Mouse (Mus musculus) G1E (cell line): ENCODE results near the gene Dcst2. TPM values are rescaled to one million over a fixed set of nuclear protein-coding genes. Genes with fewer than 3 reads are reported as not detected.
A peak's percentile ranks its signal among the peaks of the same experiment; 100 is the strongest.

Source experiments
- ATAC-seq: 2 replicates; pipeline ENCODE4 v1.8.0; 2016; ENCODE audit warnings: mild to moderate bottlenecking; ENCODE audit not compliant: insufficient number of reproducible peaks, poor library complexity, low FRiP score, severe bottlenecking; ENCODE audit errors: extremely low read depth
- DNase-seq: peaks from one replicate; pipeline ENCODE4 v3.0.0; 2012; ENCODE audit warnings: low spot score
- H3K27me3 ChIP-seq: 2 replicates; pipeline ENCODE4 v1.6.1; 2012; ENCODE audit warnings: mild to moderate bottlenecking, low read length, inconsistent platforms; ENCODE audit not compliant: insufficient read depth
- H3K36me3 ChIP-seq: replicated peaks from 2 replicates; pipeline ENCODE3; 2012; ENCODE audit warnings: mild to moderate bottlenecking, inconsistent platforms
- H3K4me1 ChIP-seq: 2 replicates; pipeline ENCODE4 v1.6.1; 2012; ENCODE audit warnings: low read depth, low read length, inconsistent platforms, mixed read lengths; ENCODE audit not compliant: insufficient read depth
- H3K4me3 ChIP-seq: 2 replicates; pipeline ENCODE4 v1.5.1; 2012; ENCODE audit warnings: low read depth, mild to moderate bottlenecking, inconsistent platforms, low read length, moderate library complexity, mixed read lengths
- H3K9me3 ChIP-seq: replicated peaks from 2 replicates; pipeline ENCODE4 v1.6.1; 2012; ENCODE audit warnings: inconsistent platforms
- CTCF ChIP-seq: IDR thresholded peaks from 2 replicates; pipeline ENCODE4 v1.5.1; 2012; ENCODE audit warnings: low read depth, low read length, inconsistent platforms, mixed read lengths
- GATA1 ChIP-seq: IDR thresholded peaks from 2 replicates; pipeline ENCODE4 v1.6.1; 2012; ENCODE audit warnings: borderline replicate concordance, low read length, inconsistent platforms, mixed read lengths
- GATA2 ChIP-seq: IDR thresholded peaks from 2 replicates; pipeline ENCODE4 v1.6.1; 2012; ENCODE audit warnings: low read depth, low read length, inconsistent platforms, borderline replicate concordance
- POLR2AphosphoS5 ChIP-seq: IDR thresholded peaks from 2 replicates; pipeline ENCODE4 v1.6.1; 2012; ENCODE audit warnings: low read depth, low read length, inconsistent platforms; ENCODE audit not compliant: insufficient replicate concordance
- TAL1 ChIP-seq: conservative IDR thresholded peaks from 2 replicates; pipeline ENCODE4 v1.6.1; 2012; ENCODE audit warnings: low read depth, low read length, inconsistent platforms, mixed read lengths
- polyA plus RNA-seq: library from polyadenylated mRNA; stranded (reverse); fragments of >175 nt; gene quantifications from 2 replicates; pipeline ENCODE4 v1.2.3, GENCODE M21; 2012
- total RNA-seq, 2 experiments: library from RNA; stranded (forward) in 1 of 2; stranded (reverse) in 1 of 2; fragments of 200-1000 nt in 1 of 2; fragments of >200 nt in 1 of 2; fragmentation: Nextera tagmentation in 1 of 2; gene quantifications; 2 replicates each; pipeline ENCODE4 v1.2.3; 2014 to 2017

The Dcst2 gene
- total and polyA plus RNA-seq, 3 experiments, result not detected

DNA sequence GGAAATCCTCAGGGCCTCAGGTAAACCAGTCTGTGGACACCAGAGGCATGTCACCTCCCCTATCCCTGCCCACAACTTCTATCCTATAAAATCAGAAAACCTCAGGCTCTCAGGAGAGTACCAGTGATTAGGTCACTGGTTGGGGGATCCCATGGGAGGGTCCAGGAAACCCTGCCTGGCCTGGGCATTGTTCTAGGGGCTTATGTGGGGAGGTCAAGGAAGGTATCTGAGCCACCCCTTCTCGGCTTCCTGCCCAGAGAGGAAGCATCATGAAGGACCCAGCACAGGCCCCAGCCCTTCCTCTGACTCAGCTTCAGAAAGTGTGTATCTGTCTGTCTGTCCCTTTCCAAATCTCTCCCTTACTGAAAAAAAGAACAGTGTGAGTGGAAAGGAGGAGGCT is 13.9 kb upstream of the Dcst2 start:
- TF ChIP-seq CTCF (no peak), GATA2 (no peak), GATA1 (no peak), TAL1 (no peak), POLR2AphosphoS5 (no peak)
- no peak overlapping the region for H3K4me3 ChIP-seq
- H3K9me3 ChIP-seq, result no peaks in the 10 kb centered on the region
- DNase-seq, result no peak
- H3K4me1 ChIP-seq, result peaks cover 13% of the 10 kb centered on the region
- ATAC-seq, result no peak
- peaks cover 80% of the 10 kb centered on the region for H3K27me3 ChIP-seq
- no peaks in the 10 kb centered on the region for H3K36me3 ChIP-seq

- ATAC-seq (no peak), DNase-seq (no peak)
- Histone ChIP-seq H3K9me3 (no peaks in the 10 kb centered on the region), H3K36me3 (no peaks in the 10 kb centered on the region), H3K27me3 (peaks cover 79% of the 10 kb centered on the region), H3K4me1 (peaks cover 15% of the 10 kb centered on the region), H3K4me3 (peak overlapping the region; percentile 31; the same call in 1 of the 2 replicates)
- TF ChIP-seq GATA2, result no peak
- no peak for TF ChIP-seq GATA1
- no peak for TF ChIP-seq CTCF
- TF ChIP-seq TAL1, result no peak
- TF ChIP-seq POLR2AphosphoS5, result no peak
Observed at GRCm38 (mm10) chr3:89348911-89349868, 12.6 kb upstream of the Dcst2 start.

DNA sequence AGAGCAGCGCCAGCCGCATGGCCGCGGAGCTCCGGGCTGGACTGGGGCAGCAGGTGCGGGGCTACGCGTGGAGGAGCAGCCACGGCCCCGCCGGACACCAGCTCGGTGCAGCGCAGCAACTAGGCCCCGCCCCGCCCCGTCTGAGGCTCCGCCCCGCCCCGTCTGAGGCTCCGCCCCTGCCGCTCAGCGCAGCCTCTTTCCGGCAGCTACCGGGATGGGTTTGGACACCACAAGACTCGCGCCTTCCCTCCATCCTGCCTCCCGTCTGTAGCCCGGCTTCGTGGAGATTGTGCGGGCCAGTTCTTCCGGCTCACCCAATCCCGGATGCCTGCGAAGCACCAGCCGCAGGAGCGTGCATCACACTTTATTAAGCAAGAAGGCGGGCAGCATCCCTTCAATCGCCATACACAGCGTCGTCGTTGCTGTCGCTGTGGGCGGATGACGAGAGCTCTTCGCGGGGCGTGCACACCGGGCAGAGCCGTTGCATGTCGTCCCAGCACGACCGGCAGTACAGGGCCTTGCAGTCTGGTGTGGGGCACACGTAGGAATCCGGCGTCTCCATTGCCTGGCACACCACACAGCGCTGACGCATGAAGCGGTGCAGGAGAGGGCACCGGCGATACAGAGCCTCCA is 11.8 kb upstream of the Dcst2 start, which contains the start of gene Adam15:
Gene Adam15, minus strand, starts transcription at position 128 of the 633 bp plus-strand sequence.
- H3K9me3 ChIP-seq, result no peaks in the 10 kb centered on the region
- ATAC-seq, result no peak
- TF ChIP-seq TAL1 (no peak), POLR2AphosphoS5 (no peak), CTCF (no peak)
- H3K36me3 ChIP-seq, result no peaks in the 10 kb centered on the region
- H3K4me3 ChIP-seq, result peak within 1 kb of the TSS; percentile 31; the same call in 1 of the 2 replicates
- peaks cover 19% of the 10 kb centered on the region for H3K4me1 ChIP-seq
- peaks cover 74% of the 10 kb centered on the region for H3K27me3 ChIP-seq
- DNase-seq, result no peak

GRCm38 (mm10) chr3:89351271-89351670 is 10.5 kb upstream of the Dcst2 start:
- Histone ChIP-seq H3K9me3 (no peaks in the 10 kb centered on the region), H3K4me3 (no peak overlapping the region), H3K36me3 (no peaks in the 10 kb centered on the region), H3K27me3 (peaks cover 76% of the 10 kb centered on the region), H3K4me1 (peaks cover 19% of the 10 kb centered on the region)
- no peak for ATAC-seq
- DNase-seq, result no peak
- no peak for TF ChIP-seq POLR2AphosphoS5
- TF ChIP-seq GATA1, result no peak
- TF ChIP-seq TAL1, result no peak
- no peak for TF ChIP-seq CTCF
- no peak for TF ChIP-seq GATA2

- peaks cover 17% of the 10 kb centered on the region for H3K4me1 ChIP-seq
- H3K9me3 ChIP-seq, result no peaks in the 10 kb centered on the region
- ATAC-seq, result no peak
- H3K4me3 ChIP-seq, result no peak overlapping the region
- peak; percentile 91 for TF ChIP-seq CTCF
- TF ChIP-seq TAL1, result no peak
- H3K36me3 ChIP-seq, result no peaks in the 10 kb centered on the region
- peaks cover 70% of the 10 kb centered on the region for H3K27me3 ChIP-seq
- DNase-seq, result peak; percentile 57
Observed at GRCm38 (mm10) chr3:89354816-89355511, 6.8 kb upstream of the Dcst2 start.

DNA sequence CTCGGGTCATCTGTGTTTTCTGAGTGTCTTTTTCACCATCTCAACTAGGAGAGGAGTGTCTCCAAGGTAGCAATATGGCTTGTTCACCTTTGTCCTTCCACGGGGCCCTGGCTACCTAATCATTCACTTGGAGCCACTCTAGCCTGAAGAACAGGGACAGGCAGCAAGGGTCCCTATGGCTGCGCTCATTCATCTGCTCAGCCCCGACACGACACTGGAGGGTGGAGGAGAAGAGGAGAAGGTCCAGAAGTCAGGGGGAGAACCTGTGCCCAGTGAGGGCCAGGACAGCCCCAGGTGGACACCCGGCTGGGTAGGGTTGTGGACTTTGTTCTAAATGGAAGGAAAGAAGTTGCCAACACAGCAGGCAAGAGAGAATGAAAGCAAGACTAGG is 6.3 kb upstream of the Dcst2 start:
- no peak for DNase-seq
- no peak overlapping the region for H3K4me3 ChIP-seq
- H3K4me1 ChIP-seq, result peaks cover 14% of the 10 kb centered on the region
- H3K27me3 ChIP-seq, result peaks cover 69% of the 10 kb centered on the region
- H3K9me3 ChIP-seq, result no peaks in the 10 kb centered on the region
- TF ChIP-seq CTCF, result no peak
- TF ChIP-seq POLR2AphosphoS5, result no peak
- H3K36me3 ChIP-seq, result no peaks in the 10 kb centered on the region
- no peak for ATAC-seq
